Mouse (Mus musculus) right cerebral cortex, postnatal 14 days (tissue): ENCODE results near the gene Tmem86a.
"Not testable (repeated sequence)": the region's sequence is repeated elsewhere in the genome, so short reads cannot be mapped to it uniquely, and the experiment has no call there.

Experiments used
- DNase-seq: peaks from one replicate; pipeline ENCODE4 v3.0.0; 2022

Tmem86a gene

DNA sequence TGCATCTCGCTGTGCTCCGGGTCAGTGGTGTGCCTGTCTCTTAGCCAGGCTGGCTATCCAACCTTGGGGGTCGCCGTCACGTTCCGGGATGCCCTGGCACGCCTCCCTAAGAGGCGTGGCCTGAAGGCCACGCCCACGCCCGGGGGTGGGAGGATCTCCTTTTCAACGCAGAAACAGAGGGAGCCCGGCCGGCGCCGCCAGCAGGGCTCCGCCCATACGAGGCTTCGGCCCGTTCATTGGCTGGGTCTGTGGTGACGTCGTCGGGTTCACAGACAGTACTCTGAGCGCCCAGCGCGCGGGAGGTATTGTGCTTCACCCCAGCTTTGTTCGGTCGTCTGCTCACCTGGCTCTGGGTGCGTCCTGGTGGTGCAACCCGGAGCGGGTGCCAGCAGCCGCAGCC, at the start of gene Tmem86a:
Gene Tmem86a (plus strand): TSS at position 236 of the 400 bp plus-strand sequence.
- DNase-seq: peak; percentile 96

DNA sequence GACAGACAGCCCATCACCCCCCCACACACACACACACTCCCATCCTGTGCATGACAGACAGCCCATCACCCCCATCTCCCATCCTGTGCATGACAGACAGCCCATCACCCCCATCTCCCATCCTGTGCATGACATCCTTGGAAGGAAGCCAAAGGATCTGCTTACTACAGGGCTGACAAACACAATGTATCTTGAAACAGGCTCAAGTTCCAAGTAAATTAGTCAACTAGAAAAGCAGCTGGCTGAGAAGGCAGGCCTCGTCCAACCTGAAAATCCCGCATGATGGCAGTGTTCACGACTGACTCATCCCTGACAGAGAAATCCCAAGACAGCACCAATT, 49.8 kb upstream of the Tmem86a start:
- DNase-seq: no peak

DNA sequence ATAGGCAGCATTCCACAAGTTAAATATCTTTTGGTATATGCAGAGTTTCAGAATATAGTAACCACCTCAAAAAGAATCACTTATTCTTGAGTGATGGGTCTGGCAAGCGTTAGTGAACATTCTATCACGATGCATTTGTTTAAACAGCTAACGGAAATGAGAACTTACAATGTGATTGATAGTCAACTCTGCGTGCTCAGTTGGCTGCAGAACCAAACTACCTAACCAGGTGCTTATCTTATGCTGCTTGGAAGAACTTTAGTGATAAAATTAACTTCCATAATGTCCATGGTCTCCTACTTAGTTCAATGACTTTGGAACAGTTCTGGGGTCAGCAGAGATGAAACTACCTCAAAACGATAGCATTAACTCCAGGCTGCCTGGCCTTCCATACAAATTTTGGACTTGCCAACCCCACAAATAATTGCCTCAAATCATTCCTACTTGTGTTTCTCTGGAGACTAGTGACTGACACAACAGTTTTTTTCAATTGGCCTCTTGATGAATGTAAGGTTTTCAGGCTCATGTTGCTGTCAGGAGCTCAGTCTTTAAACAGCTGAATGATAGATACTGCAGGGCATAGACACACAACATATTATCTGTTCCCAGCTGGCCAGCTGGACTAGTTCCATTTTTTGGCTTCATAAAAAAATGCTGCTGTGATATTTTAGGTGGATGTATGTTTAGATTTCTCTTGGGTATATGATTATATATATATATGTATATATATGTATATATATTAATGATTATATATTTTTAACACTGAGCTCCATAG, 49.1 kb upstream of the Tmem86a start:
- no peak for DNase-seq

DNA sequence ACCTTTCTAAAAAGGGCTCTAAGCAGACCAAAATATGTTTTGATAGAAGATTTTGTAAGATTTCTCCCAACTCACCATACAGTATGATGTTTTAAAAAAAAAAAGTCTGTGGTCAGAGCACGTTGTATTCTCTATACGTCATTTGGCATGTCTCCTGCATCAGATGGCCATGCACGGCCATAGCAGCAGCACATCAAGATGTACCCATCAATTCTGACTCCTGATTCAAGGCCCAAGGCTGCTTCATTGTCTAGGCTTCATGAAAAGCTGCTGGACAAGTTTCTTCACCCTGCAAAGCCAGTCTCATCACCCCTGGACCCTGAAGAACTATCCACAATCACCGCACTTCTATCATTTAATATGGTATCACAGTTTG, 48.5 kb upstream of the Tmem86a start:
- no peak for DNase-seq

GRCm38 (mm10) chr7:47003411-47004115, 46.8 kb upstream of the Tmem86a start:
- no peak for DNase-seq

DNA sequence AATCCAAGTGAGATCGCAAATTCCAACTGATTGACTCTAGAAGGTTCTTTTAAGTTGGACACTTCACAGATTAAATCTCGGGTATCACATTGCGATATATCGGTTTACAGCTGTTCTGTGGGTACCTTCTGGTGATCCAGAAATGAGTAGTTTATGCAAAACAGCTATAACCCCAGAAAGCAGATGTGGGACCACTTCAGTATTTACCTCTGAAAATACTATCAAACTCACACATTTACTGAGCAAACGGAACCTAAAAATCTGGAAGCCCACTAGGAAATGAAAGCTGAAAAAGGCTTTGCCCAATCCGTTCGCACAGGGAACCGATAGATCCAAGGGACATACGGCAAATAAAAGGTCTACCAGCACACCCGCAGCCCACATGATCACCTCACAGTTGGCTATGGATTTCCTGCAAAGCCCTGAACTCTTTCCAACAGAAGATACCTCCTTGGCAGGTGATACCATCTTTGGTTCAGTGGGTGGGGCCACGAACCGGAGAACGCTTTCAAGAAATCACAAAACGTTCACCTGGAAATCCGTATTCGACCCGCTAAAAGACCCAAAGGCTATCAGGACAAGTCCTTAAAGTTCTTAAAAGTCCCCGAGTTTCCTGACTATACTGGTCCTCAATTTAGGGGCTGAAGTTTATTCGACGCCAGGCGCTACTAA, 43.2 kb upstream of the Tmem86a start:
- DNase-seq: no peak

DNA sequence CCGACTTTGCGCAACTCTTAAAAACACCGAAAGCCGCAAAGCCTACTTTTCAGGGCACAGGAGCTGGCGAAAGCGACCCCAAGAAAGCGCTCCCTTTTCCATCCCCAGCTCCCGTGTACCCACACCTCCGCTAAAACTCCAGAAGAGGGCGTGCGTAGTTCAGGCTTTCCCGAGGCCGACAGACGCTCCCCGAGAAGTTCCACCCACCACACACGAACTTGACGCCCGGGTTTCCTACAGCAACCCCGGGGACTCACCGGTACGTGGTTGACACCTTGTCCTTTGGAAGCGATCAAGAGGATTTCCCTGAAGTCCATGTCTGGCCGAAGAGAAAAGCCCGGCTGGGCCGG, 42.6 kb upstream of the Tmem86a start:
- DNase-seq: no peak

- peak; percentile 99 for DNase-seq
Observed at GRCm38 (mm10) chr7:47008168-47008993, 42.0 kb upstream of the Tmem86a start, which contains the start of gene Spty2d1. Gene Spty2d1 (minus strand): TSS chr7:47008411.

DNA sequence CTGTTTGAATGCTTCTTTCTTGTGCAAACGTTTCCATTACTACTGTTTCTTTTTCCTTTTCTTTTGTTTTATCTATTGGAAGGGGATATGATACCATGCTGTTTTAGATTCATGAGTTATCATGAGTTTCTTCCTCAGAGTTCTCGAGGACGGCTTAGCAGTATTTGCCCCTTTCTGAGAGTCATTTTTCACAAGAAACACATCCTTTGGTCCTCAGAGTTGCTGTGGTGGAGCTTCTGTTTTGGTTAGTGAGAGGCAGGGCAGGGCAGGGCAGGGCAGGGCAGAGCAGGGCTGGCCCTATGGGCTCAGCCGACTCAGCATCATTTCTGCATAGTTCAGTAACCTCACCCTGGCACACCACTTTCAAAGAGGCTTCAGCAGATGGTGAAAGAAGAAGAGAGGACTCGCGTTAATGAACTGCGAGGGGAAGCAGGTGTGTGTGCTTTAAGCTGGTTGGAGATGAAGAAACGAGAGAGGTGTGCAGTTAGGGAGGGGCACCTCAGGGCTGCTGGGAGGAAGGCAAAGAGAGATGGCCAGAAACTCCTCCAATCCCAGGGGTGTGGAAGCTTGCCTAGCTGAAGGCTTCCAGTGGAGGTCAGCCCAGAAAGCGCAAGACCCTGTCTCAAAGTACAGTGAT, 37.2 kb upstream of the Tmem86a start:
- no peak for DNase-seq

DNA sequence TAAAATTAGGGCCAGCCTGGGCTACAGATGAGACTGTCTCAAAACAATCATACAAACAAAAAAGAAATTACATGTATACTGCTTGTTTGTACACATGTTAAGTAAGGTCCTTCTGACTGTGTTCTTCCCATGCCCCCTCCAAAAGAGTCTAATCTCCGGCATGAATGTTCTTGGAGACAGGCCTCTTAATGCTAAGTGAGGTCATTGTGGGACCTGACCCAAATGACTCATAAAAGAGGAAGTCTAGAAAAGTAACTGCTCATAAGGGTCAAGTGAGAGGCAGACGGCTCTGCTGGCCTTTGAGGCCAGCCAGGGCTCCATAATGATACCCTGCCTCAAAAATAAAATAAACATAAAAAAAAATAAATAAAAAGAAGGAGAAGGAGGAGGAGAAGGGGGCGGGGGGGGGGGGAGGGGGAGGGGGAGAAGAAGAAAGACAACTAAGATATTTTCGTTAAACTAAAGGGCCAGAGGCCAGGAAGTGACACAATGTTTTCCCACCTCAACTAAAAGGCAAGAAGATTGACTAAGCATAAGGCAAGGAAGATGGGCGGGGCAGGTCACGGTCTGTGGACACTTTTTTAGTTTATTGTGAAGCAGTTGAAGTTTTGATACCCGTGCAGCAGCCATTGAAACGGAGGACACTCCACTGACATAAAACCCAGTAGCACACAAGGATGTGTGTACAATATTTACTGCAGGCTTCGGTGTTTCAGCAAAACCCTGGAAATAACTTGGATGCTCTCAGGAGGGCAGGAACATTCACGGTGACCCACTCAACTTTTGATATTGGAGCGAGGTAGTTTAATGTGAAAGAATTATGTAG, 35.6 kb upstream of the Tmem86a start:
- no peak for DNase-seq

DNA sequence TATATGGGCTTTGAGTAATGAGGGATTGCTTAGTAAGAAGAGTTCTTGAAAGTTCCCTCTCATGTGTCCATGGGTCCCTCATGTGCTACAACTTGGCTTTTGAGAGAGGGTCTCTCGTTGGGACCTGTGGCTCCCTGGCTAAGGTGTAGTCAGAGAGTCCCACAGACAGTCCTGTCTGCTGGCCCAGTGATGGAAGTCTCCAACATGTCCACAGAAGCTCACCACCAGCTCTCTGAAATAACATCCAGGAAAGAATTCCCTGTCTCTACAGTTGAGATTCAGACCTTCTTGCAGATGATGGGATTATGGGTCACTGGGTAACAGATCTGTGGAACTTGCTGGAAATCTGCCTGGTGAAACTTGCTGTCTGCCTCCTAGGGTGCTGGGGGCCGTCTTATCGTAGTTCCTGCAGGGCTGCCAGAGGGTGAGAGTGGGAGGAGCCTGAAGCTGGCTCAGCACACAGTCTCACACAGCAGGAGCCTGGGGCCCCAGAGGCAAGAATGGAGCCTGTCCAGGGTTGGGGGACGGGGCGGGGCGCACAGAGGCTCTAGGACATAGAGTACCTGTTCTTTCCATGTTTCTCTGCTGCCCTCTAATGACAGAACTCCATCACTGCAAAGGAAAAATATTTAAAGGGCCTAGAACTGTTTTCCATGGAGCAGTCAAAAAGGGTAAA, 34.9 kb upstream of the Tmem86a start:
- DNase-seq: peak; percentile 69

DNA sequence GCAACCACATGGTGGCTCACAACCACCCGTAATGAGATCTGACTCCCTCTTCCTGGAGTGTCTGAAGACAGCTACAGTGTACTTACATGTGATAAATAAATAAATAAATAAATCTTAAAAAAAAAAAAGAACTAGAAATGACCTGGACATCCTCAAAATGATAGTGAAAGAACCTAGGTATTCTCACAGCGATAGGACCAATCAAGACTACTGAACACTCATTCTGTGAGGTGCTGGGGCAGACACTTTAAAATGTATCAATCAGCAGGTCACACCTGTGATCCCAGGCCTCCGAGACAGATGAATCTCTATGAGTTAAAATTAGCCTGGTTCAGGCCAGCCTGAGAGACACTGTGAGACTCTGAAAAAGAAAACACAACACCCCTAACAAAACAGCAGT, 33.8 kb upstream of the Tmem86a start:
- DNase-seq: no peak

- no peak for DNase-seq
Observed at GRCm38 (mm10) chr7:47017146-47017545, 33.3 kb upstream of the Tmem86a start.

- DNase-seq: peak; percentile 50
Observed at GRCm38 (mm10) chr7:47019641-47020040, 30.8 kb upstream of the Tmem86a start.

GRCm38 (mm10) chr7:47020956-47021355, 29.4 kb upstream of the Tmem86a start:
- DNase-seq: no peak

- no peak for DNase-seq
Observed at GRCm38 (mm10) chr7:47022482-47022881, 27.9 kb upstream of the Tmem86a start.

DNA sequence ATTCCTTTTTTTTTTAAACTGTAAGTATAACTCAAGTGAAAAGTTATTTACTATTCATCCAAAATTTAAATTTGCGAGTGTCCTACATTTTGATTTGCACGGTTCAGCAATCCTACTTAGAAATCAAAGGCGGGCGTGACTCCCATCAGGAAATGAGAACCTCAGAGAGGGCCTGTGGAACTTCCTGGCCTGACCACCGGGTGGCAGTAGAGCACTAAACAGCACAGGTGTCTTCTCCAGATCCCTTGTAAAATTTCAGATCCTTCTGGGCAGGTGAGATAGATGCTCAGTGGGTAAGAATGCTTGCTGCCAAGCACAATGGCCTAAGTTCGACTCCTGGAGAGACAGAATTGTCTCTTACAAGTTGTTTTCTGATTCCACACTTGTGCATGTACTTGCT, 26.9 kb upstream of the Tmem86a start:
- DNase-seq: peak; percentile 85

DNA sequence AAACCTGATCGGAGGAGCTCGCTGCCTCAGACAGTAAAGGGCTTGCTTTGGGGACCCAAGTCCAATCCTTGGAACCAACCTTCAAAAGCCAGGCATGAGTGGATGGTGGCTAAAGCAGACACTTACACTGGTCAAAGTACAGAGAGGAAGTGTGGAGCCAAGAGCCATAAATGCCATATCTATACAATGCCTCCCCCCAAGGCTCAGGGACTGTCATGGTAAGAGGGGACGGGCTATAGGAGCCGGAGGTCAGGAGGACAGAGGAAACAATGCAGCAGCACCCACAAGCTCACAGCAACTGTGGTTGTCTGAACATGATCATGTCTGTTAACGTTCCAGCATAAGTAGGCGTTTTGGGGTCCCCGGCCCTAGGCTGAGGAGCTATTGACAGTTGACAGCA, 25.9 kb upstream of the Tmem86a start:
- no peak for DNase-seq

DNA sequence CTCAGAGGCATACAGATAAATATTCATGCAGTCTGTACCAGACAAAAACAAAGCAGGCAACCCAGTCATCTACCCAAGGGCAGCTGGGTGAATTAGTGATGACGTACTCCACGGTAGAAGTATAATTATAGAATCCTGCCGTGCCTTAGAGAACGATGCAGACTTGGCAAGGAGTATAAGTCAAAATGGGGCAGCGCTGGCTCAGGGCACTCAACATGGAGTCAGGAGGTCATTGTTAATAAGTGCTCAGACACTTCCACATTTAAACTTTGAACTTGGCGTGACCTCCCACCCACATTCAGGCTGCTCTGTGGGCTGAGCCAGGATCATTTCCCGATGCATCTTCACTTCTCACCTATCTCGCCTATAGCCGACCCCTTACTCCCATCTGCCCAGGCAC, 25.0 kb upstream of the Tmem86a start:
- DNase-seq: no peak

DNA sequence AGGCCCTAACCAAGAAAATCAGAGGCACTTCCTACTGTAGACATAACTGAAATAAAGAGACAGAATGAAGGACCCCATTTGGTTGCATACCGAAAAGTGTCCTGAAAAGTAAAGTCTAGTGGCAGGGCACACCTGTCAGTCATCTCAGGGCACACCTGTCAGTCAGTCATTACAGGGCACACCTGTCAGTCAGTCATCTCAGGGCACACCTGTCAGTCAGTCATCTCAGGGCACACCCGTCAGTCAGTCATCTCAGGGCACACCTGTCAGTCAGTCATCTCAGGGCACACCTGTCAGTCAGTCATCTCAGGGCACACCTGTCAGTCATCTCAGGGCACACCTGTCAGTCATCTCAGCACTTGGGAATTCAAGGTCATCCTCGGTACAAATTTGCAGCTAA, 23.5 kb upstream of the Tmem86a start:
- not testable (repeated sequence) for DNase-seq

GRCm38 (mm10) chr7:47027520-47027919, 22.9 kb upstream of the Tmem86a start:
- no peak for DNase-seq
